Mouse (Mus musculus): ENCODE results near the gene Sec24d.
A peak's percentile ranks its signal among the peaks of the same experiment; 100 is the strongest.

Sec24d gene

DNA sequence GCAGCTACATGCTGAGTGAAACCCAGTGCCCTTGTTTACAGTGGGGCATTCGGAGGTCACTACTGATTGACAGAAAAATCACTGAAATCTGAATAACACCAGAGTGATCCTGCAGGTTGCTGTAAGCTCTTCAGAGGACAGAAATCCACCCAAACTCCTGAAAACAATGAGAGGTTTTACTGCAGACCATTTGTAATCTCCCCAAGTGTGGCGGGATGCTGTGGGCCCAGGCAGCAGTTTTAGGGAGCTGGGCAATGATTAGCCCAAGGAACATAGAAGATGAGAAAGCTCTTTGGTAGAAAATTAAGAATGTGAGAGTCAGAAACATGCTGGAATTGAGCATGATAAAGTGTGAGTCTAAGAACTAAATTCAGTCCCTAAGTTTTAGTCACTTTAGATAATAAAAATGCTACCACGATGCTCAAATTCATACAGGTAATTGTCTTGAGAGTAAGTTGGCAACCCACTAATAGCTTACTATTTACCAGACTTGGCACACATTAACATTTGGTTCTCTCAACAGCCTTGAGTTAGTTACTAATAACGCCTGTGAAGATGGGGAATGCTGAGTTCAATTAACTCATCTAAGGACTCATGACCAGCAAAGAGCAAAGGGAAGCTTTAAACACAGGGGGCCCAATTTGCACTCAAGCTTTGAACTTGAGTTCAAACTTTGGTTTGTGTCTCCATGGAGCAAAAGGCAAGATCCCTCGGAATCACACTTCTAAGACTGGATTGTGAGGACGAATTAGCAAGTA is 144.7 kb downstream of the Sec24d start:
- peak; percentile 72 for DNase-seq

DNA sequence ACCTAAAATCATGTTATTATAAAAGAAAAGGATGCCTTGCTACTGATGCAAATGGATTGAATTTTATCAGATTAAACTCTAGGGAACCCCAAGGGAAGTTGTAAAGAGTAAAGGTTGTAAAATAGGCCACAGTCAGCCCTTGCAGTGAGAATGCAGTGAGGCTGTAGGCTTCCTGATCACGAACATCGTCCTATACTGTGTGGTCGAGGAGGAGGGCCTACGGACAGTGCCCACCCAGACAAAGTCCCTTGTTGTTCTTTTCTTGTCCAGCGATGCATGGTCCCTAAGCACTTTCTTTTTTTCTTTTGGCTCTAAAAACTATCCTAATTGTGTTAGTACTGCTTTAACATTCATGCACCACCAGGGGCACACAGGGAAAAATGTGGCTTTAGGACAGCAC is 145.9 kb downstream of the Sec24d start:
- no peak for DNase-seq
